Mouse (Mus musculus) yolk sac, embryonic 10.5 days (tissue): ENCODE measurements around the gene Xpa.

Experiments used
- DNase-seq: peaks from one replicate; pipeline ENCODE4 v3.0.0-alpha.2; 2017; ENCODE audit warnings: low spot score

Xpa gene

DNA sequence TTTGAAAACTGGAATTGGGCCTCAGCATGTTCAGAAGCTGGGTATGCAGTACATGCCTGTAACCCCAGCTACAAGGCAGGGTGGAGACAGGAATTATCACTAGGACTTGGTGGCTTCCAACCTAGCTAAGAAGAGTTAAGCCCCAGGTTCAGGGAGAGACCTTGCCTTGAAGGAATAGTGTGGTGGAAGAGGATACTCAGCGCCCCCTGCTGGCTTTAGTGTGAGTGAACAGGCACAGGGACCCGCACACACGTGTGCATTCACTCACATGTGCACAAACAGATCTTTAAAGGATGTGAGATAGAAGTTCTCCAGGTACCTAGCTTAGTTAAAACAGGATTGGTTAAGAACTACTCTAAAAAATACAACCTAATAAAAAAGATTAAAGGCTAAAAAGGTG, 51.8 kb downstream of the Xpa start:
- no peak for DNase-seq

DNA sequence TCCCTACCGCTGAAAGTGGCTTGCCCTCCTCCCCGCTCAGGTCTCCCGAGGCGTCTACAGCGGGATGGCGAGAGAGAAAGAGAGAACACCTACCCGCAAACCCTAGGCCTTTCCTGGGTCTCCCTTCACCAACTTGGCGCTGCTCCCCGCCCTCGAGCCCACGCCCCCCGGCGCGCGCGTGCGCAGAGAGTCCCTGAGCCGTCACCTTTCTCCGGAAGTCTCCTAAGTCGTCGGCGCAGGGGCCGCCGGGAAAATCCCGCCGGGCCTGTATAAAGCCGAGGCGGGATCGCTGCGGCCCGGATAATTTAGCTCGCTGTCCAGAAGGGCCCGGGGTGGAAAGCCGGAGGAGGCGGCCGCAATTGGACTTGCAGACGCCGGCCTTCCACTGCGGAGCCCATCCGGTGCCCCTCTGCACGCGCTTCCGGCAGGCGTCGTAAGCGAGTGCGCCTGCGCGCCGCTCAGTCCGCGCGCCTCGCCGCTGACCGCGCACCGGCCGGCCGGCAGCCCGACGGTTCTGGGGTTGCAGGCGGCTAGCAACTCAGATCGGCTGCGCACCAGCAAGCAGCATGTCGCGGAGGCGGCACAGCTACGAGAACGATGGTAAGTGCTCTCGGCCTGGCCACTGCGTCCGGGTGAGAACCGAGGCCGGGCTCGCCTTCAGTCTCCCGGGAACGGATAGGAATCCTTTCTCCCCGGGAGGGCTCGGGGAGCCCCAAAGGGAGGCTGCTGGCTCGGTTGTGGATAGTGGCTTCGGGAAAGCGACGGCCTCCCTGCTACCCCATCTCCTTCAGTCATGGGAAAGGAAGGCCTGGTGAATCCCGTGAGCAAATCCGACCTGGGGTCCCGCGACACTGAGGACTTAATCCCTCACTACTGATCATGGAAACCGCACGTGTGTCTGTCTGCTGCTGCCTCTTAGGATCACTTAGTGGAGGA, 57.6 kb downstream of the Xpa start, which contains the start of the genes Ncbp1 and Tstd2:
TSS of gene Ncbp1 (plus strand) at position 327 of the 936 bp plus-strand sequence.
TSS of gene Tstd2 (minus strand) at position 408 of the 936 bp plus-strand sequence.
- DNase-seq = peak; percentile 93

GRCm38 (mm10) chr4:46137629-46138286, 58.4 kb downstream of the Xpa start:
- DNase-seq = no peak

GRCm38 (mm10) chr4:46131791-46132190, 64.3 kb downstream of the Xpa start:
- no peak for DNase-seq

- peak; percentile 30 for DNase-seq
These were observed 65.9 kb downstream of the Xpa start for GRCm38 (mm10) chr4:46130221-46130620.

DNA sequence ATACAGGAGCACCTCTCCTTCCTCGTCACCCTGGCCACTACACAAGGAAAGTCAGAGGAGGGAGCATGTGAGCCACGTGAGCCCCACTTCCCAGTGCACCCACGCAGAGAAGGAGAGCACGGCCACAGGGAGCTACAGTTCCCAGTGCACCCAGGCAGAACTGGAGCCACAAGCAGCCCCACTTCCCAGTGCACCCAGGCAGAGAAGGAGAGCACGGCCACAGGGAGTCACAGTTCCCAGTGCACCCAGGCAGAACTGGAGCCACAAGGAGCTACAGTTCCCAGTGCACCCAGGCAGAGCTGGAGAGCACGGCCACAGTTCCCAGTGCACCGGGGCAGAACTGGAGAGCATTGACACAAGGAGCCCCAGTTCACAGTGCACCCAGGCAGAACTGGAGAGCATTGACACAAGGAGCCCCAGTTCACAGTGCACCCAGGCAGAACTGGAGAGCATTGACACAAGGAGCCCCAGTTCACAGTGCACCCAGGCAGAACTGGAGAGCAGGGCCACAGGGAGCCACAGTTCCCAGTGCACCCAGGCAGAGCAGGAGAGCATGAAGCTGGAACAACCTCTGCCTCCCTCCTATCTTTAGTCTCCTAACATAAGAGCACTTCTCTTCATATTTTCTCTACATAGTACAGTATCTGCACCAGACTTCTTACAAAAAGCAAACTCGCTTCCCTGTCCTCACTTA, 66.7 kb downstream of the Xpa start:
- DNase-seq = no peak

DNA sequence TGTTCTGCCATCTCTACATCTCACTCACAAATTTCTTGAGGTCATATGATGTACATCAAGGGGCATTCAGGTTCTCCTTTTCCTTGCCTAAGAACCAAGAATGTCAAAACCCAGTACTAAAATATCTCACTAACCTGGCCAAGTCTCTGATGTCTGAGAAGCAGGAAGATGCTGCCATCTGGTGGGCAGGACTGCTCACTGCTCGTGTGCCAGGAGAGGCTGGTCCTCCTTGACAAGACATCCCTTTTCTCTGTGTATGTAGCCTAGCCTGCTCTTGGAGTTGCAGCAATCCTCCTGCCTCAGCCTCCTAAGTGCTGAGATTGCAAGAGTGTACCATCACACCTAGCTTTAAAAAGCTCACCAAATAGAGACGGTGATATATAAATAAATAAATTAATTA, 69.6 kb downstream of the Xpa start:
- peak; percentile 18 for DNase-seq

GRCm38 (mm10) chr4:46123358-46123757, 72.8 kb downstream of the Xpa start:
- no peak for DNase-seq

- no peak for DNase-seq
These were observed 75.3 kb downstream of the Xpa start for GRCm38 (mm10) chr4:46120767-46121166.

DNA sequence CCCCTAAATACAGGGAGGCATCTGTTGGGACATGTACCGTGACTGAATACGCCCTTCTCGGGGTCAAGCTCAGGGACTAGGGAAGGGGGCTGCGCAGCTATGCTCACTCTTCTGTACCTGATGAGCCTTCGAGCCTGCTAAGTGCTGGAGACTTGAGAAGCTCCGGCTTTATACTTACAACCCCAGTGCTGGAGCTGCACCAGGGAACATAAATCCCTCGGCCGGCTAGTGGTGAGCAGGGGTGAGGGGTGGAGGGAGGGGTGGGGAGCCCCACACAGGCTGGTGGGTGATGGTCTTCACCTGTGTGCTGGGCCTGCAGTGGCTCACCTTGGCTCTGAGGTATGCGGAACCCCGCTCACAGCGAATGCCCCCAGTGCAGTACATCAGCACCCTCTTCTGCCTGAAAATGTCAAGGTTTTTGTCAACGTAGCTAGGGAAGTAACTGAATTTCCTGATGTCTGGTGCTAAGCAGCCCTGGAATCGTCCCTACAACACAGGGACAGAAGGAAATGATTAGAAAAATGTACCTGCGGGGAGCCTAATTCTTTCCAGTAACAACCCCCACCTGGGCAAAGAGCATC, 76.5 kb downstream of the Xpa start:
- DNase-seq = no peak

DNA sequence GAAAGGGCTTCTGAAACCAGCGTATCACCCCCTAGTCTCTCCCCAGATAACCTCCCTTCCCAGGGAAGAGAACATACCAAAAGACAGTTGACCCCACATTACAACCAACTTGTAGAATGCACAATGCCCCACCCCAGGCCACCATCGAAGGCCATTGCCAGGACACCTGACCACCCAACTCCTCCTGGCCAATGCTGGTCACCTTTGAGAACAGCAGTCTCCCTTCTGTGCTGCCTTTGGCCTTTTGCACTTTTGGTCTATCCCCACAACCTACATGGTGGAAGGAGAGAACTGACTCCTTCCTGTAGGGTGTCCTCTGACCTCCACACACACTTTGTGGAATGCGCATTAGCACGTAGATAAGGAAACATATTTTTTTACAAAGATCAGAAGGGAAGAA, 78.6 kb downstream of the Xpa start:
- no peak for DNase-seq

GRCm38 (mm10) chr4:46116544-46117175, 79.5 kb downstream of the Xpa start:
- no peak for DNase-seq

DNA sequence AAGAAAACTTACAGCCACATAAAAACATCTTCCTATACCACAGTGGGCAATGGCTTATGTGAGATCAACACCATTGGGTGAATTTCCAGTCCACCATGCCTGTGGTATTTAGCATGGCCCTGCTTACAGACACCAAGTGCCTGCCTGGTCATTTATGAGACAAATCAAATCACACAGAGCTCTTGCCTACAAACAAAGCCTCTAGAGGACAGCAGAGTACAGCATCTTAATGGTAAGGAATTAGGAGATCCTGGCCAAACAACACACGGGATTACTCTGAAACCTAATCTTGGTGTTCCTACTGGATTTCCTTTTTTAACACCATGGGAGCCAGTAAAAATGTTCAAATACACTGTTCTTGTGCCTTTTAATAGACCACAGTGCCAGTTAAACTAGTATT, 80.8 kb downstream of the Xpa start:
- no peak for DNase-seq

GRCm38 (mm10) chr4:46111361-46111760, 84.8 kb downstream of the Xpa start:
- DNase-seq = no peak

DNA sequence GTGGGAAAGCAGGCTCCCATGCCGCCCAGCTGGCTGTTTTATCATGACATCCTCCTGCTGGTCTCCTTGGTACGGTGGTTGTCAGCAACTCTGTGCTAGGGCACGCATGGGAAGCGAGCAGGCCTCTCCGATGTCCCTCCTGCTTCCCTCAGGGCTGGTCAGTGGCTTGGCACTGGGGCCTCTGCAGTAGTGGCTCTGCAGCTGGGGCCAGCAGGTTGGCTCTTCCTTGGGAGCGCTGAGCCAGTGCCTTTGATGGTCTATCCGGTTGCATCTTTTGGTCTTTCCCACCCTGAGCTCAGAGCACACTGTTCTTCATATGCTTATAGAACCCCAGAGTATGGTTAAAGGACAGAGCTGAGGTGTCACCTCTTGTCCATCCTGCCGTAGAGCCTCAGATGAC, 86.0 kb downstream of the Xpa start:
- no peak for DNase-seq
